Mouse (Mus musculus) brain, embryonic 14.5 days (tissue): ENCODE data around the gene Pcca.

Experiments used
- CTCF ChIP-seq: fragments of 200-500 bp; IDR thresholded peaks from 2 replicates; pipeline ENCODE4 v1.5.1; 2012; ENCODE audit warnings: inconsistent platforms, mild to moderate bottlenecking, moderate library complexity, borderline replicate concordance; ENCODE audit not compliant: insufficient read depth, insufficient read length; ENCODE audit errors: extremely low read depth
- POLR2A ChIP-seq: fragments of 200-500 bp; IDR thresholded peaks from 2 replicates; pipeline ENCODE4 v1.6.1; 2012; ENCODE audit warnings: mild to moderate bottlenecking, inconsistent platforms, borderline replicate concordance; ENCODE audit not compliant: poor library complexity, insufficient read depth, insufficient read length, severe bottlenecking; ENCODE audit errors: extremely low read depth

DNA sequence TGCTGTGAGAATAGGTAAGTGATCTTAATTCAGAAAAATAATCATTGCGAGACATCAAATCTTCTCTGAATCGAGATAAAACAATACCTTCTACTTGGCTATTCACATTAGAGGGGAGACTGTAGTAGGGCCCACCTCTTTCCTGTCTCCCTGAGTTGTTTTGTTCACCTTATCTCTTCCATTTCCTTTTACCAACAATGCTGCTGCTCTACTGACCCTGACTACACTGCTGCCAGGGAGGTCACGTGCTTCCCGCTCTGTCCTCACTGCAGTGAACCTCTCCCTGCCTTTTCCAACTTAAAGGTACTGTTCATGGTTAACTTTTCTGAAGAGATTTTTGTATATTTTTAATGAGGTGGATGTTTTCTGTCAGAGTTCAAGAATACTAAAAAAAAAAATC is 52.8 kb downstream of the Pcca start:
- TF ChIP-seq POLR2A (no peak), CTCF (no peak)
